In genomic region chr2:52849092-52849491, GRCm38 (mm10) we compare ENCODE assay signal across 21 mouse cellular contexts. TPM values are rescaled to one million over a fixed set of nuclear protein-coding genes. Genes with fewer than 3 reads are reported as not detected.
DNase-seq lines count a peak whose midpoint lies in the region; ATAC-seq and TF ChIP-seq lines count a peak whose summit lies in the region.
"Had no signal": no experiment of that assay in that cellular context is flagged by ENCODE, and none has a peak within 500 bp of the region (broad histone marks: within the 10 kb centered on the region; RNA-seq: fewer than 3 reads in every experiment).

No protein-coding gene starts in this region.

- H3K27ac ChIP-seq in forebrain, embryonic 15.5 days (replicated peaks): no peak overlapping the region
- H3K27ac ChIP-seq in forebrain, embryonic 11.5 days (ENCODE audit: low read depth, low read length): no peak overlapping the region
- H3K27ac ChIP-seq: embryonic facial prominence, embryonic 12.5 days; hindbrain, embryonic 13.5 days; intestine, embryonic 15.5 days had no signal

- no peaks in the 10 kb centered on the region for H3K36me3 ChIP-seq in forebrain, embryonic 15.5 days
- H3K36me3 ChIP-seq in forebrain, embryonic 11.5 days (ENCODE audit: control insufficient read depth, insufficient read depth, low read length): no peaks in the 10 kb centered on the region
- H3K36me3 ChIP-seq: embryonic facial prominence, embryonic 12.5 days; hindbrain, embryonic 13.5 days; intestine, embryonic 15.5 days had no signal

- H3K4me2 ChIP-seq in forebrain, embryonic 15.5 days (replicated peaks): no peak overlapping the region
- no peak overlapping the region for H3K4me2 ChIP-seq in forebrain, embryonic 11.5 days (ENCODE audit: low read depth, low read length, severe bottlenecking)
- H3K4me2 ChIP-seq: embryonic facial prominence, embryonic 12.5 days; heart, embryonic 11.5 days; hindbrain, embryonic 13.5 days; intestine, embryonic 15.5 days had no signal

- H3K9ac ChIP-seq in forebrain, embryonic 15.5 days (replicated peaks): no peak overlapping the region
- H3K9ac ChIP-seq in forebrain, embryonic 11.5 days (ENCODE audit: low read length): no peak overlapping the region
- H3K9ac ChIP-seq: embryonic facial prominence, embryonic 12.5 days; hindbrain, embryonic 13.5 days; intestine, embryonic 15.5 days had no signal

- no peak for TF ChIP-seq CTCF in brain, embryonic 14.5 days (IDR thresholded peaks at IDR 0.05; ENCODE audit: borderline replicate concordance, extremely low read depth, insufficient read depth, insufficient read length)

- ATAC-seq in forebrain, embryonic 15.5 days (replicated peaks): peak; percentile 58; the same call in 1 of the 2 replicates
- ATAC-seq in forebrain, embryonic 11.5 days (replicated peaks; ENCODE audit: low FRiP score): no peak
- ATAC-seq: CD4-positive, CD25-positive, alpha-beta regulatory T cell, adult 4 months; hindbrain, embryonic 16.5 days; intestine, embryonic 15.5 days had no signal

- WGBS in forebrain, embryonic 15.5 days: 73% methylated on average over 3 of the region's 3 CpGs
- 85% methylated on average over 3 of the region's 3 CpGs for WGBS in forebrain, embryonic 11.5 days

- no peak overlapping the region for H3K4me3 ChIP-seq in forebrain, embryonic 15.5 days
- no peak overlapping the region for H3K4me3 ChIP-seq in forebrain, embryonic 11.5 days (ENCODE audit: low read depth, low read length)
- H3K4me3 ChIP-seq: embryonic facial prominence, embryonic 12.5 days; erythroblast, embryonic 14.5 days; hindbrain, embryonic 13.5 days; intestine, embryonic 15.5 days had no signal

- no peak for TF ChIP-seq POLR2A in brain, embryonic 14.5 days (IDR thresholded peaks at IDR 0.05; ENCODE audit: borderline replicate concordance, extremely low read depth, insufficient read depth, insufficient read length, poor library complexity, severe bottlenecking)

- H3K27me3 ChIP-seq in forebrain, embryonic 15.5 days: no peaks in the 10 kb centered on the region
- H3K27me3 ChIP-seq in forebrain, embryonic 11.5 days (ENCODE audit: control insufficient read depth, insufficient read depth, low read length): no peaks in the 10 kb centered on the region
- H3K27me3 ChIP-seq: embryonic facial prominence, embryonic 12.5 days; hindbrain, embryonic 13.5 days; intestine, embryonic 15.5 days had no signal

- DNase-seq in forebrain, embryonic 11.5 days (ENCODE audit: low spot score): no peak
- peak; percentile 22 to 39 for DNase-seq in layer of hippocampus, adult 18-20 months (ENCODE audit: low spot score in 2 of 2)
- DNase-seq in layer of hippocampus, adult 11-12 months (ENCODE audit: low spot score): no peak
- DNase-seq in brain, adult 2 months (ENCODE audit: low read depth, low spot score): peak; percentile 40
- DNase-seq in brain, embryonic 14.5 days (ENCODE audit: low read depth): peak; percentile 69
- DNase-seq: adrenal gland, adult 2 months; adrenal gland, postnatal 14 days; cerebellum, adult 18-20 months; cerebellum, adult 9-10 months; cerebellum, postnatal 14 days; gastrocnemius, postnatal 25 days; kidney, adult 11 months had no signal

- H3K4me1 ChIP-seq in forebrain, embryonic 15.5 days: 0 out of 2 replicates have a peak, but pooled peaks cover 5% of the 10 kb centered on the region
- H3K4me1 ChIP-seq in forebrain, embryonic 11.5 days (replicated peaks; ENCODE audit: control insufficient read depth, insufficient read depth, low read length): no peaks in the 10 kb centered on the region
- H3K4me1 ChIP-seq: embryonic facial prominence, embryonic 12.5 days; hindbrain, embryonic 13.5 days; intestine, embryonic 15.5 days had no signal

- H3K9me3 ChIP-seq in forebrain, embryonic 15.5 days: no peaks in the 10 kb centered on the region
- H3K9me3 ChIP-seq in forebrain, embryonic 11.5 days (ENCODE audit: control insufficient read depth, low read length): no peaks in the 10 kb centered on the region
- H3K9me3 ChIP-seq: embryonic facial prominence, embryonic 12.5 days; hindbrain, embryonic 13.5 days; intestine, embryonic 15.5 days had no signal

RNA-seq across cellular contexts. Expression of gene Fmnl2, which starts 8.6 kb away (rescaled TPM):
- polyA plus RNA-seq in forebrain, embryonic 15.5 days (2015; fragmentation: Nextera tagmentation; extraction: Ambion mirVana): 18.1 and 18.6 TPM in 2 replicates
- 10.4 and 10.6 TPM in 2 replicates for polyA plus RNA-seq in forebrain, embryonic 11.5 days (2014; fragmentation: Nextera tagmentation; extraction: Ambion mirVana)
- 10 to 100 TPM; 43.0 to 46.9 TPM for total RNA-seq in layer of hippocampus, adult 18-20 months (2021)
- 45.8 and 47.7 TPM in 2 replicates for polyA plus RNA-seq in brain, embryonic 14.5 days (2012; rRNA removed)
- total RNA-seq: MEL had no signal
- polyA plus RNA-seq: erythroblast, embryonic 14.5 days had no signal

Comparison
In these comparisons a context has a peak if more than half of its experiments do, and no peak if none do; other contexts are left out.
1. DNase-seq: peak in layer of hippocampus, adult 18-20 months (2 of 2), brain, adult 2 months (single experiment) and brain, embryonic 14.5 days (single experiment); none in forebrain, embryonic 11.5 days (single experiment) and layer of hippocampus, adult 11-12 months (single experiment).